Mouse (Mus musculus): ENCODE data around the gene Rai14. TPM values are rescaled to one million over a fixed set of nuclear protein-coding genes. Genes with fewer than 3 reads are reported as not detected.

Rai14 gene
- total and polyA plus RNA-seq, 3 experiments = not detected

- no peak overlapping the region for H3K27ac ChIP-seq (ENCODE audit: control insufficient read depth, low read depth, low read length)
- no peaks in the 10 kb centered on the region for H3K79me2 ChIP-seq (ENCODE audit: control insufficient read depth, insufficient read depth, low read length, poor library complexity)
- no peak overlapping the region for H3K9ac ChIP-seq (ENCODE audit: control insufficient read depth, low read depth, low read length, poor library complexity, severe bottlenecking)
- H3K27me3 ChIP-seq (ENCODE audit: control insufficient read depth in 1 of 2, insufficient read depth in 2 of 2, low read length in 2 of 2) = no peaks in the 10 kb centered on the region; a peak in 1 of 4 replicates
- H3K36me3 ChIP-seq (ENCODE audit: control insufficient read depth in 1 of 2, insufficient read depth in 2 of 2, low read length in 2 of 2) = no peaks in the 10 kb centered on the region
- H3K9me3 ChIP-seq (replicated peaks; ENCODE audit: insufficient read depth, low read length) = no peaks in the 10 kb centered on the region
- TF ChIP-seq GATA1 (IDR thresholded peaks at IDR 0.05; ENCODE audit: low read depth, low read length) (no peak), SMC3 (IDR thresholded peaks at IDR 0.05; ENCODE audit: low read depth, low read length) (no peak), SIN3A (IDR thresholded peaks at IDR 0.05; ENCODE audit: low read length) (no peak), NRF1 (IDR thresholded peaks at IDR 0.05; ENCODE audit: insufficient read depth, low read depth, low read length, poor library complexity, severe bottlenecking) (no peak), ELF1 (IDR thresholded peaks at IDR 0.05; ENCODE audit: low read depth, low read length) (no peak), HCFC1 (IDR thresholded peaks at IDR 0.05; ENCODE audit: low read depth, low read length) (no peak), RCOR1 (IDR thresholded peaks at IDR 0.05; ENCODE audit: low read depth, low read length) (no peak), MAZ (IDR thresholded peaks at IDR 0.05; ENCODE audit: low read depth, low read length) (no peak), NELFE (IDR thresholded peaks at IDR 0.05; ENCODE audit: low read depth, low read length) (no peak), MAX (IDR thresholded peaks at IDR 0.05; ENCODE audit: low read length) (no peak), CHD2 (IDR thresholded peaks at IDR 0.05; ENCODE audit: low read length) (no peak), ZC3H11A (IDR thresholded peaks at IDR 0.05; ENCODE audit: low read depth, low read length) (no peak), MAFK (IDR thresholded peaks at IDR 0.05; ENCODE audit: borderline replicate concordance, low read depth, low read length) (no peak), USF1 (IDR thresholded peaks at IDR 0.05; ENCODE audit: low read depth, low read length) (no peak)
- H3K4me1 ChIP-seq (ENCODE audit: control insufficient read depth in 1 of 2, insufficient read depth in 2 of 2, low read length in 2 of 2) = no peaks in the 10 kb centered on the region
- no peak for DNase-seq (ENCODE audit: low read depth, low spot score)
- no peak overlapping the region for H3K4me3 ChIP-seq (ENCODE audit: control insufficient read depth in 1 of 2, insufficient read depth in 1 of 2, low read depth in 2 of 2, low read length in 2 of 2)
Observed at GRCm38 (mm10) chr15:10645101-10645500, 69.3 kb downstream of the Rai14 start.

DNA sequence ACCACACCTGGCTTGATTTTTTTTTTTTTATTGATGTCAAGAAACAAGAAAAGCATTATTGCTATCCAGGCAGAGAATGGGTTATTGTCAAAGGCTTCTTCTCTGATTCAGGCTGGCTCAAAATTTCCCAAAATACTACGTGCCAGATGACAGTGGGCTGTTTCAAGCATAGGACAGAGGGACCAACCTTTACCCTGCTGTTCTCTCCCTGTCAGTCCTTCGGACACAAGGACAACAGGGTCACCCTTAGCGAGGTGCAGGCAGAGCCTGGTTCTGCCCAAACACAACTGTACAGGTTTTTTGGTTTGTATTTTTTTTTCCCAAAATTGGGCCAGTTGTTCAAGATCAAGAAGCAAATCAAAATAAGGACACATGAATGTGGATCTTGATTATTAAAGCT lies 70.6 kb downstream of the Rai14 start:
- no peaks in the 10 kb centered on the region for H3K36me3 ChIP-seq (ENCODE audit: control insufficient read depth in 1 of 2, insufficient read depth in 2 of 2, low read length in 2 of 2)
- no peaks in the 10 kb centered on the region; a peak in 1 of 4 replicates for H3K27me3 ChIP-seq (ENCODE audit: control insufficient read depth in 1 of 2, insufficient read depth in 2 of 2, low read length in 2 of 2)
- no peaks in the 10 kb centered on the region for H3K9me3 ChIP-seq (replicated peaks; ENCODE audit: insufficient read depth, low read length)
- no peak overlapping the region for H3K9ac ChIP-seq (ENCODE audit: control insufficient read depth, low read depth, low read length, poor library complexity, severe bottlenecking)
- TF ChIP-seq USF1 (IDR thresholded peaks at IDR 0.05; ENCODE audit: low read depth, low read length) (no peak), MAFK (IDR thresholded peaks at IDR 0.05; ENCODE audit: borderline replicate concordance, low read depth, low read length) (no peak), MEF2A (IDR thresholded peaks at IDR 0.05; ENCODE audit: extremely low read depth, insufficient replicate concordance, low read depth, low read length, poor library complexity, severe bottlenecking) (no peak), ETS1 (IDR thresholded peaks at IDR 0.05; ENCODE audit: low read depth, low read length) (no peak), MAZ (IDR thresholded peaks at IDR 0.05; ENCODE audit: low read depth, low read length) (no peak), ZC3H11A (IDR thresholded peaks at IDR 0.05; ENCODE audit: low read depth, low read length) (no peak), TBP (IDR thresholded peaks at IDR 0.05; ENCODE audit: low read depth, low read length) (no peak), SIN3A (IDR thresholded peaks at IDR 0.05; ENCODE audit: low read length) (no peak), POLR2AphosphoS2 (IDR thresholded peaks at IDR 0.05; ENCODE audit: low read length) (no peak), POLR2AphosphoS5 (IDR thresholded peaks at IDR 0.05; ENCODE audit: borderline replicate concordance, low read depth, low read length) (no peak), JUND (IDR thresholded peaks at IDR 0.05; ENCODE audit: low read depth, low read length) (no peak)
- H3K79me2 ChIP-seq (ENCODE audit: control insufficient read depth, insufficient read depth, low read length, poor library complexity) = no peaks in the 10 kb centered on the region
- no peak for DNase-seq (ENCODE audit: low read depth, low spot score)
- no peaks in the 10 kb centered on the region for H3K4me1 ChIP-seq (ENCODE audit: control insufficient read depth in 1 of 2, insufficient read depth in 2 of 2, low read length in 2 of 2)
- H3K4me3 ChIP-seq (ENCODE audit: control insufficient read depth in 1 of 2, insufficient read depth in 1 of 2, low read depth in 2 of 2, low read length in 2 of 2) = no peak overlapping the region
- no peak overlapping the region for H3K27ac ChIP-seq (ENCODE audit: control insufficient read depth, low read depth, low read length)

All from MEL (cell line).